Mouse (Mus musculus): ENCODE results near the gene Olfr141.

The Olfr141 gene

GRCm38 (mm10) chr2:86809918-86810317 is at the start of gene Olfr141:
Gene Olfr141 (minus strand): TSS chr2:86810018.
- no peak for TF ChIP-seq GATA4 (IDR thresholded peaks at IDR 0.05; ENCODE audit: insufficient replicate concordance, low read length)

- no peak for TF ChIP-seq GATA4 (IDR thresholded peaks at IDR 0.05; ENCODE audit: insufficient replicate concordance, low read length)
Measured at GRCm38 (mm10) chr2:86851596-86851995, 41.8 kb upstream of the Olfr141 start, which contains the start of gene Olfr1095. Gene Olfr1095 (minus strand): TSS chr2:86851696.

GRCm38 (mm10) chr2:86824363-86824762 is 14.5 kb upstream of the Olfr141 start, which contains the start of gene Olfr1094:
Gene Olfr1094 (plus strand): TSS chr2:86824663.
- TF ChIP-seq GATA4 (IDR thresholded peaks at IDR 0.05; ENCODE audit: insufficient replicate concordance, low read length): no peak

- no peak for TF ChIP-seq GATA4 (IDR thresholded peaks at IDR 0.05; ENCODE audit: insufficient replicate concordance, low read length)
Measured at GRCm38 (mm10) chr2:86782179-86782578, 27.6 kb downstream of the Olfr141 start, which contains the start of gene Olfr1093. Gene Olfr1093 (plus strand): TSS chr2:86782479.

- TF ChIP-seq GATA4 (IDR thresholded peaks at IDR 0.05; ENCODE audit: insufficient replicate concordance, low read length): no peak
Measured at GRCm38 (mm10) chr2:86761050-86761449, 48.8 kb downstream of the Olfr141 start.

- TF ChIP-seq GATA4 (IDR thresholded peaks at IDR 0.05; ENCODE audit: insufficient replicate concordance, low read length): no peak
Measured at GRCm38 (mm10) chr2:86758893-86759292, 50.9 kb downstream of the Olfr141 start, which contains the start of gene Olfr1090. Gene Olfr1090 (minus strand): TSS chr2:86758993.

Data from liver, adult (tissue).